Mouse (Mus musculus) embryo, embryonic 11 days (tissue): ENCODE data around the gene Csk.

Experiments
- DNase-seq: peaks from one replicate; pipeline ENCODE4 v3.0.0-alpha.2; 2015

Gene Csk

DNA sequence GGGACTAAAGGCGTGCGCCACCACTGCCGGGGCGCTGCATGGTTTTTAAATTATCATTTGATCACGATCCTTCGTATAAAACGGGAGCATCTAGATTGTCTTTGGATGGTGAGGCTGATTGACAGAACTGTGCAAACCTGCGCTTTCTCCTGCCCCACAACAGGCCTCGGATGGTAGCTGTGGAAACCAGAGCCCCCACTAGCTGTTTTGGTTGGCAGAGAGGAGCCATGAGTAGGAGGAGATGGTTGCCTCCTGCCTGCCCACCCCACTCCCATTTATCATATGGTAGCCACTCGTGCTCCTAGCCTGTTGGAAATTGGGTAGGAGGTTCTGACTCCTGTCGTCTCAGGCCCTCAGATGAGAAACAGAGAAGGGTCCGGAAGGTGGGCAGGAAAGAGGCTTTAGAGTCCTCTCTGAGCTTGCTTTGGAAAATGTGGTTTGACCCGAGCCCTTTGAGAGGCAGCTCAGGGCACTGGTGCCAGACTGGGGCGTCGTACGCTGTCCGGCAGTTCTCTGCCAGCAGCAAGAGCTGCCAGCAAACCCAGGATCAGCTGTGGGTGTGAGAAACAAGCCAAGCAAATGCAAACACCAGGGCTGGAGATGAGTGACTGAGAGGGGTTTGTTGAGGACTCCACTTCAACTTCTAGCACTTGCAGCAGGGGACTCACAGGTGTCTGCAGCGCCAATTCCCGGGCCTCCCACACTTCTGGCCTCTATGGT, 3.4 kb upstream of the Csk start:
- no peak for DNase-seq

GRCm38 (mm10) chr9:57655749-57656148, 2.3 kb upstream of the Csk start:
- DNase-seq = peak; percentile 96

GRCm38 (mm10) chr9:57654966-57655365, 1.5 kb upstream of the Csk start:
- no peak for DNase-seq

- DNase-seq = peak; percentile 41
These were observed 576 bp downstream of the Csk start for GRCm38 (mm10) chr9:57652855-57653254.

DNA sequence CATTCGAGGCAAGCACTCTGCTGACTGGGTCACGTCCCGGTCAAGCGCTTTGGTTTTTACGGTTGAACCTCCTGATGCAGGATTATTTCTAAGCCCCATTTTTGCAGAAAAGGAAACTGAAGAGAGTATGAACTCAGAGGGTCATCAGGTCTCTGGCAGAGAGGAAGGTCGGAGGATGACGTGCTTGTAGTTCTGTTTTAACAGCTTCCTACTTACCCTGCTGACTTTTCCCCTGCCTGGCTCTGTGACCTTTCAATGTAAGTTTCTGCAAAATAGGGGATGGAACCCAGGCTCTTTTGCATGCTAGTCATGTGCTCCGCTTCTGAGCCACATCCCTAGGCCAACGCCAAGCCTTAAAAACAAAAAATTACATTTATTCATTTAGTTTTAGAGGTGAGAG, 1.1 kb downstream of the Csk start:
- DNase-seq = no peak

- peak; percentile 41 for DNase-seq
These were observed 2.6 kb downstream of the Csk start for GRCm38 (mm10) chr9:57650786-57651311.

GRCm38 (mm10) chr9:57650130-57650785, 3.2 kb downstream of the Csk start:
- DNase-seq = no peak

DNA sequence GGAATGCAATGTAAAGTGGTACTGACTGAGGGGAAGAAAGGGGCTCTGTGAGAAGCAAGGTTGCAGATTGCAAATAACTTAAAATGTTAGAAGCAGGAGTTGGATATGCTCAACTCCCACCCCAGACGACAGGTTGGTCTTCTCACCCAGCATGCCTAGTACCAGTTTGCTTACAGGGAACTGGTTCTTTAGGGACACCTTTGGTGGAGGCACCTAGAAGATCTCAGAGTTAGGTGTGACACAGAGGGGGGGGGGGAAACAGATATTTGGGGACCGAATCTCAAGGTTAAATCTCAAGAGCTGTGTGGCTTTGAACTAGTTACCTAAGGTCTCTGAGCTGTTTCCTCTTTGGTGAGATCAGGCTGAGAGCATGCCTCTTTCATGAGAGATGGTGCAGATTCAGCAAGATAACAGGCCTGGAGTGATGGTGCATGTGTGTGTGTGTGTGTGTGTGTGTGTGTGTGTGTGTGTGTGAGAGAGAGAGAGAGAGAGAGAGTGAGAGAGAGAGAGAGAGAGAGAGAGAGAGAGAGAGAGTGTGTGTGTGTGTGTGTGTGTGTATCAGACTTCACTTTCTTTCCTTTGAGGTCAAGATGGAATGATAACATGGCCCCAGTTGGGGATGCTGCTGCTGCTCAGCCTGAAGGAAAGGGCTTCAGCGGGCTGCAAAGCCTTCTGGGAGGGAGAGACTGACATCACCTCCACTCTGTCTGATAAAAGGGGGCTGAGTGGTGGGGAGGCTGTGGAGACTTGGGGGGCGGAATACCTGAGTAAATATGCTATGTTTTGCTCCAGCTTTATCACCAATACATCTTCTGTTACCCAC, 5.9 kb downstream of the Csk start:
- no peak for DNase-seq

GRCm38 (mm10) chr9:57646551-57647103, 6.8 kb downstream of the Csk start:
- DNase-seq = no peak

DNA sequence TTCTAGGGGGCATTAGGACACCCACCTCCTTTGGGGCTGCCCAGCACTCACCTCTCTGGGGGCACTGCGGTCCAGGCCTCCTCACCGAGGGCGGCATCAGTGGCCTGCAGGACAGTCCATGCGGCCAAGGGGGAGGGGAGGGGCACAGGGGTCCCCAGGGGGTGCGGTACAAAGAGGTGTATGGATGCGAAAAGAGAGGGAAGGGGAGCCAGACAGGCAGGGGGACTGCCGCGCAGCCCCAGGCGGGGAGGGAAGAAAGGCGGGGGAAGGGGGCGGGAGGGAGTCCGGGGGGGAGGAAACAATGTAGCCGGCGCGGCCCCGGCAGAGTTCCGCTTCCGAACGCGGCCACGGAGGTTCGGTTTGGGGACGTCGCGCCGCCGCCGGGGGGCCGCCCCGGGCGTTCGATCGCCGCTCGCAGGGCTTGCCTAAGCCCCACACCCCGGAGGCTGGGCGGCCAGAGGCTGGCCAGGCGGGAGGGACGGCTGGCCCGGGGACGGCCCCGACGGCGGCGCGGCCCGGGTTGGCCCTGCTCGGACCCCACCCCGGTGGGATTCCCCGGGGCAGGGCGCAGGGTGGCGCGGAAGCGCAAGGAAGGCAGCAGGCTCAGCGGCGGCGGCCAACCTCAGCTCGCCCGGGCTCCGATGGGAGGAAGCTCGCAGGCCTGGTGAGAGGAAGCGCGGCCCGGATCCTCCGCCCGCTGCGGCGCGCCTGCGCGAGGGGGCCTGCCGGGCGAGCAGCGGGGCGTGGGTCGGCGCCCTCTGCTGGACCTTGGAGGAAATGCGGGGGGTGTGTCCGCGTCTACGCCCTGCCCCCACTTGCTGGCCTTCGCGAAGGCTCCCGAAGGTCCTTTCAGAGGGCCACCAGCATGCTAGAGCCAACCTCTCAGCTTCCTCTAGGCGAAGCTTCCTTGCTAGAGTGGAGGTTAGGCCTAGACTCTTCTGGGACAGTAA, 8.2 kb downstream of the Csk start:
- DNase-seq = peak; percentile 94

DNA sequence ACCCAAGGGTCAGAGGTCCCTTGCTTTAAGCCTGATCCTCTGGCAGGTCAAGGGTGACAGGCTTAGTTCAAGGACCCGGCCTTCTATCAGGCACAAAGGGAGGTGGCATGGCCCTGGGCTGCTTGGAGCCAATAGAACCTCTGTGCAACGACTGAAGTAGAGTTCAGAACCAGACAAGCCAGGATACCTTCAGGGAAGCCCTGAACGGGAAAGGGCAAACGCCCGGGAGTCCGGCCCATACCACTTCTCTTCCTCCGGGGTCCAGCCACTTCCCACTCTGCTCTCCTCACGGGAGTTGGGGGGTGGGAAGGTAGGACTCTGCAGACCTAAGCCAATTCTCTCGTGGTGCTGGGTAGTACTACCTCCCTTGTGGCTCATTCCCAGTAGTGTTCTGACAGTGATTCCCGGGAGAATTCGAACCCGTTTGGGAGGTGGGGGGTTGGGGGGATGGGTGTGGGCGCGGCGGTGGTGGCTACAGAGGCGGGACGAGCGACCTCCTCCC, 8.9 kb downstream of the Csk start:
- peak; percentile 56 for DNase-seq

DNA sequence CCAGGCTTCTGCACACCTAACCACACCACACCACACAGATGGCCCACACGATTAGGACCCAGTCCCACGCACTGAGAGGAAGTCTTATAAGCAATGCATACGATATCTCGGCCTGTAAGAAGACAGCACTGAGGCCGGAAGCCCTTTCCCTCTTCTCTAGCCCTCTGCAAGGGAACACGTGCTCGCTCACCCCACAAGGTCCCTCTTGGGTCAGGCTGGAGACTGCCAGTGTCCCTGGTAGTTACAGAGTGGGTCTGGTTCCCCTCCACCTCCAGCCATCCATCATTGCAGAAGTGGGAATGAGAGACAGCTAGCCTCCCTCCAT, 9.6 kb downstream of the Csk start:
- DNase-seq = no peak

GRCm38 (mm10) chr9:57643169-57643855, 10.1 kb downstream of the Csk start:
- DNase-seq = no peak

DNA sequence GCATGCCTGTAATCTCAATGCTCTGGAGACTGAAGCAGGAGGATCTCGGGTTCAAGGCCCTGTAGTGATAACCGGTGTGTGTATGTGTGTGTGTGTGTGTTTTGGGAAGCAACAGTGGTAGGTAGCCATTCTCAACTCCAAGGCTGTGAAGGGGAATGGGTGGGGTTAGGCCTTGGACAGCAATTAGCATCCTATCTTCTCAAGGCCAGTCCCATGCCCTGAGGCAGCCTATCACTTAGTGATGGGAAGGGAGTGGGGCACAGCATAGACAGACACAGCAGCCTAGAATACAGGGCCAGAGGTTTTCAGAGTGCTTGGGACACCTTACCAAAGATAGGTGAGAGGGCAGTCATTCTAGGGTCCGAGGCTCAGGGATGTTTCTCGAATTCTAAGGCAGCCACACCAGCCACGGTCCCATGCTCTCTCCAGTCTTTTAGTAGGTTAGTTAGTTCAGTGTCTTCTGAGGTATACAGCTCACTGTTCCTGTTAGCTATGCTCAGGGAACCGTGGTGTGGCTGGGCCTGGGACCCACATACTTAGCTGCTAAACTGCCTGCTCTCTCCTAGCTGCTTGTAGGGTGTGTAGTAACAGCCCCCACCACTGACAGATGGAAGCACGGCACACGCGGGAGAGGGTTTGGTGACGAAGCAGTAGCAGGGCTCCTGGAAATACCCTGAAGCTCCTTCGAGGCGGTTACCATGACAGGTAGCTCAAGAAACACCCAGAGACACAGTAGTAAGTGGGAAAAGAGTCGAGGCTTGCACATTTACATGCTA, 11.5 kb downstream of the Csk start:
- DNase-seq = no peak

GRCm38 (mm10) chr9:57641022-57641421, 12.4 kb downstream of the Csk start:
- DNase-seq = no peak

GRCm38 (mm10) chr9:57640384-57640783, 13.0 kb downstream of the Csk start:
- no peak for DNase-seq

GRCm38 (mm10) chr9:57639661-57640328, 13.6 kb downstream of the Csk start:
- no peak for DNase-seq

DNA sequence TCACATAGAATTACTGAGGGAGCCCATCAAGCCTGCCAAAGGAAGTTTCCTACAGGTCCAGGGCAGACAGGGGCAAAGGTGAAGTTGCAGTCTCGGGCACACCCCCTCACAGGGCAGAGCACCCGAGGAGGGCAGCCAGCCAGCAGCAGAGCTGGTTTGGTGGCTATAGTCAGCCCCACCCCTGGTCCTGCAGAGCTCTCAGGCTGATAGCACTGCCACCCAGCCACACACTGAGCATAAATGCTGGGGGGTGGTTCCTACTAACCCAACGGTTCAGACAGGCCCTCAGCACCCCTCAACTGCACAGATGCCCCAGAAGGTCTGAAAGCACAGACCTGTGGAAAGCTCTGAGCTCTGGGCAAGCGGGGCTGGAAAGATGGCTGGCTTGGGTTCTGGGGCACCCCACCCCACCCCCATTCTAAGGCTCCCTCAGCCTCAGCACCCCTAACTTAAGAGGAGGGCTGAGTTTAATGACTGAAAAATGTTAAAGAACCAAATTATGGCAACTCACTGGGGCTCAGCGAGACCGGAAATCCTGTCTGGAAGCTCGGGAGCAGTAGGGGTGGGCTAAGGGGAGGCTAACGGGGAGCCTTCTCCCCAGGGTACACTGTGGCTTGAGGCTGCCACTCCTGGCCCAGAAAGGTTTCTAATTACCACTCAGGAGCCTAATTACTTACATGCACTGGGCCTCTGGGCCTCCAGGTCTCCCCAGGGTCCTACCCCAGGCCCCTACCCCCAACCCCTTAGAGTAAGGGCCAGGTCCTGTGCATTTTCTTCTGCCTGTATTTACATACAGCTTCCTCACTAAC, 14.6 kb downstream of the Csk start:
- DNase-seq = no peak

GRCm38 (mm10) chr9:57637741-57638322, 15.6 kb downstream of the Csk start:
- no peak for DNase-seq
